Mouse (Mus musculus) heart, postnatal 0 days (tissue): ENCODE results near the gene Tex10. TPM values are rescaled to one million over a fixed set of nuclear protein-coding genes. Genes with fewer than 3 reads are reported as not detected.

Experiments
- ATAC-seq: fragments of 200-750 bp; cut with Nextera tagmentation; 2 replicates; pipeline ENCODE4 v1.8.0; 2017; ENCODE audit warnings: low read depth, moderate number of reproducible peaks, moderate library complexity; ENCODE audit not compliant: insufficient read depth
- DNase-seq: peaks from one replicate; pipeline ENCODE4 v3.0.0-alpha.2; 2016; ENCODE audit warnings: low spot score
- H3K27ac ChIP-seq: fragments of 300-500 bp; sonication (generic); 2 replicates; pipeline ENCODE4 v1.5.1; 2014; ENCODE audit warnings: low read depth, mild to moderate bottlenecking
- H3K27me3 ChIP-seq: fragments of 300-500 bp; sonication (generic); 2 replicates; pipeline ENCODE4 v1.6.1; 2014; ENCODE audit warnings: low read length, mixed read lengths; ENCODE audit not compliant: control insufficient read depth, insufficient read depth
- H3K36me3 ChIP-seq: fragments of 300-500 bp; sonication (generic); replicated peaks from 2 replicates; pipeline ENCODE4 v1.6.1; 2014; ENCODE audit warnings: low read length, mixed read lengths; ENCODE audit not compliant: control insufficient read depth, insufficient read depth
- H3K4me1 ChIP-seq: fragments of 300-500 bp; sonication (generic); 2 replicates; pipeline ENCODE4 v1.6.1; 2014; ENCODE audit warnings: antibody characterized with exemption; ENCODE audit not compliant: control insufficient read depth, insufficient read depth
- H3K4me2 ChIP-seq: fragments of 300-500 bp; sonication (generic); 2 replicates; pipeline ENCODE4 v1.6.1; 2014; ENCODE audit warnings: low read depth, mild to moderate bottlenecking, low read length, moderate library complexity
- H3K4me3 ChIP-seq: fragments of 300-500 bp; sonication (generic); 2 replicates; pipeline ENCODE4 v1.5.1; 2014; ENCODE audit warnings: low read depth, low read length
- H3K9ac ChIP-seq: fragments of 300-500 bp; sonication (generic); replicated peaks from 2 replicates; pipeline ENCODE4 v1.6.1; 2014; ENCODE audit warnings: low read depth, low read length, mixed read lengths
- H3K9me3 ChIP-seq: fragments of 300-500 bp; sonication (generic); replicated peaks from 2 replicates; pipeline ENCODE4 v1.6.1; 2016; ENCODE audit warnings: low read length; ENCODE audit not compliant: control insufficient read depth
- CTCF ChIP-seq: IDR thresholded peaks from 2 replicates; pipeline ENCODE4 v1.5.1; 2016; ENCODE audit warnings: antibody characterized with exemption, control low read depth, low read depth
- EP300 ChIP-seq: IDR thresholded peaks from 2 replicates; pipeline ENCODE4 v1.6.1; 2016; ENCODE audit warnings: antibody characterized with exemption, low read depth
- WGBS: fragments of 180-500 bp; shearing (Covaris S2); extraction: QIAGEN DNeasy Blood & Tissue Kit; methylation state at CpG from one replicate; pipeline ENCODE4 v1.1.7; 2014; 5-methylcytosine and 5-hydroxymethylcytosine counted together
- polyA plus RNA-seq: library from polyadenylated mRNA; unstranded; fragments of >200 nt; fragmentation: Nextera tagmentation; extraction: Ambion mirVana; gene quantifications from 2 replicates; pipeline ENCODE4 v1.2.1, GENCODE M21; 2015
- total RNA-seq: library from RNA; depleted of rRNA; stranded (reverse); fragments of >200 nt; gene quantifications from 2 replicates; pipeline ENCODE4 v1.2.3, GENCODE M21; 2014; ENCODE audit warnings: low replicate concordance

Gene Tex10
- total and polyA plus RNA-seq, 2 experiments from 2014 or later: 14.5 to 18.2 TPM

DNA sequence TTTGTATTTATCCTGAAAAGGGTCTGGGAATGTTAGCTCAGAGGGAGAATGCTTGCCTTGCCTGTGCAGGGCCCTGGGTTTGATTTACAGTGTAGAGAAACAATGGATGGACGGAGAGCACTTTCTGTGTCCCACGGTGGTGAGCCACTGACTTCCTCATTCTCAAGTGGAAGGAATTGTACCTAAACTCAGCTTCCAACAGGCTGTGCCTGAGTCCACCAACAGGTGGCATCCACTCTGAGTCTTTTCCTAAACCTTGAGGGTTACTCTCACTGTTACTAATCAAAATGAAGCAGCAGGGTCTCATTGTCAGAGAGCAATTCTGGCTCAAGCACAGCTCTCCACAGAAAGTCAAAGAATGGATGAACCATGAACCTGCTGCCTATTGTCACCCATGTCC, 8.0 kb upstream of the Tex10 start:
- WGBS: 14% methylated on average over 2 of the region's 2 CpGs
- peak; percentile 16 for DNase-seq

GRCm38 (mm10) chr4:48473651-48474011, 372 bp upstream of the Tex10 start:
- peaks cover 1% of the 10 kb centered on the region; the same call in 1 of the 2 replicates for H3K36me3 ChIP-seq
- peaks cover 22% of the 10 kb centered on the region for H3K4me1 ChIP-seq
- H3K27me3 ChIP-seq: no peaks in the 10 kb centered on the region
- peak overlapping the region; percentile 92 for H3K4me2 ChIP-seq
- TF ChIP-seq EP300 (0 out of 2 replicates have a peak, but pooled peaks have one; percentile 6), CTCF (no peak)
- H3K9me3 ChIP-seq: 0 out of 2 replicates have a peak, but pooled peaks cover under 1% of the 10 kb centered on the region
- H3K4me3 ChIP-seq: peak overlapping the region; percentile 93
- WGBS: 73% methylated on average over 2 of the region's 2 CpGs
- no peak overlapping the region; the same call in 1 of the 2 replicates for H3K27ac ChIP-seq
- DNase-seq: no peak
- ATAC-seq: no peak
- H3K9ac ChIP-seq: peak overlapping the region; percentile 90

More for the DNA sequence above, 8.0 kb upstream of the Tex10 start:
- no peak overlapping the region for H3K4me2 ChIP-seq
- no peaks in the 10 kb centered on the region for H3K36me3 ChIP-seq
- TF ChIP-seq EP300: no peak
- peak; percentile 54 for TF ChIP-seq CTCF
- H3K9ac ChIP-seq: no peak overlapping the region
- H3K4me1 ChIP-seq: no peaks in the 10 kb centered on the region
- ATAC-seq: no peak
- no peak overlapping the region for H3K27ac ChIP-seq
- no peak overlapping the region for H3K4me3 ChIP-seq
- H3K27me3 ChIP-seq: no peaks in the 10 kb centered on the region
- 0 out of 2 replicates have a peak, but pooled peaks cover 3% of the 10 kb centered on the region for H3K9me3 ChIP-seq

- H3K27me3 ChIP-seq: no peaks in the 10 kb centered on the region
- TF ChIP-seq CTCF (no peak), EP300 (no peak)
- peak overlapping the region; percentile 93 for H3K4me3 ChIP-seq
- peaks cover 22% of the 10 kb centered on the region for H3K4me1 ChIP-seq
- H3K9me3 ChIP-seq: no peaks in the 10 kb centered on the region
- DNase-seq: no peak
- no peak; the same call in 1 of the 2 replicates for ATAC-seq
- no peak overlapping the region; the same call in 1 of the 2 replicates for H3K27ac ChIP-seq
- H3K9ac ChIP-seq: peak overlapping the region; percentile 90
- peaks cover 12% of the 10 kb centered on the region for H3K36me3 ChIP-seq
- WGBS: 12% methylated on average over 12 of the region's 12 CpGs
- peak overlapping the region; percentile 92 for H3K4me2 ChIP-seq
Observed at GRCm38 (mm10) chr4:48472052-48472791, 1.0 kb downstream of the Tex10 start.

DNA sequence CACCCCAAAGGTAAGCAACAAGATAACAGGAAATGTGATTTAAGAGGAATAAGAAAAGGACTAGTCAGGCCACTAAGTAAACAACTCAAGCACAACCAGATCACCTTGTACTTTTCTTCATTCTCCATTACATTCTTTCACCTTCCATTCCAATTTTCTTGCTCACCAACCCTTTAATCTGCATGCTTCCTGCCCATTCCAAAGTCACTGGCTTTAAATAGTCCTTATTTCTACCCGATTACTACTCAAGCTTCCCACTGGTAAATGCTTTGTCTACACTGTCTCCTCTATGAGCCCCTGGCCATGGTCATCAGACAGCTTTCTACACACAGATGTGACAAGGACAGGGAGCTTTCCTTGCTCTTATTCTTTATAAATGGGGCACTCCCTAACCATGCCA, 2.3 kb downstream of the Tex10 start:
- ATAC-seq: no peak
- DNase-seq: no peak
- TF ChIP-seq CTCF (no peak), EP300 (no peak)
- H3K4me2 ChIP-seq: no peak overlapping the region; the same call in 1 of the 2 replicates
- peaks cover 22% of the 10 kb centered on the region for H3K4me1 ChIP-seq
- H3K9ac ChIP-seq: no peak overlapping the region
- H3K27me3 ChIP-seq: no peaks in the 10 kb centered on the region
- H3K9me3 ChIP-seq: no peaks in the 10 kb centered on the region
- H3K36me3 ChIP-seq: peaks cover 17% of the 10 kb centered on the region
- 32% methylated on average over 1 of the region's 1 CpGs for WGBS
- H3K27ac ChIP-seq: no peak overlapping the region
- H3K4me3 ChIP-seq: no peak overlapping the region

DNA sequence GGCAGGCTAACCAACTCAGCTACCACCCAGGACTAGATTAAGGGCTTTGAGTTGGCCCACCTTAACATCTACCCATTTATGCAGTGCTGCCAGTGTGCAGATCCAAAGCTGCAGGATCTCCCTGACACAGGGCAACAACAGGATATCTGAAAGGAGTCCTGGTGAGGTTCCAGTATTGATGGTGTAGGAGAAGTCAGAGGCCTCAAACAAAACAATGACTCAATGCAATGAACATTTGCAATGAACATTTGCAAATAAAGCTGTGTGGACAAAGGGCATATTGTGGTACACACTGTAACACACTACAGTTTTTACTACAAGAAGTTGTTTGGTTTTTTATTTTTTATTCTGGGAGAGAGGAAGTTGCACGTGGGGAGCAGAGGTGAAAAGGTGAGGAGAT, 12.2 kb downstream of the Tex10 start:
- DNase-seq (no peak), ATAC-seq (no peak)
- H3K27ac ChIP-seq: no peak overlapping the region
- H3K27me3 ChIP-seq: no peaks in the 10 kb centered on the region
- H3K4me1 ChIP-seq: no peaks in the 10 kb centered on the region
- peaks cover 49% of the 10 kb centered on the region for H3K36me3 ChIP-seq
- WGBS: 81% methylated on average over 1 of the region's 1 CpGs
- H3K9ac ChIP-seq: no peak overlapping the region
- H3K9me3 ChIP-seq: no peaks in the 10 kb centered on the region
- no peak for TF ChIP-seq CTCF
- no peak for TF ChIP-seq EP300
- no peak overlapping the region for H3K4me2 ChIP-seq
- H3K4me3 ChIP-seq: no peak overlapping the region
